Mouse (Mus musculus) stomach, embryonic 15.5 days (tissue): ENCODE data around the gene Nrxn3. TPM values are rescaled to one million over a fixed set of nuclear protein-coding genes. Genes with fewer than 3 reads are reported as not detected.

Source experiments
- ATAC-seq: fragments of 200-750 bp; cut with Nextera tagmentation; 2 replicates; pipeline ENCODE4 v1.8.0; 2017; ENCODE audit warnings: low read depth, moderate number of reproducible peaks, moderate TSS enrichment; ENCODE audit not compliant: insufficient read depth, low FRiP score
- H3K27ac ChIP-seq: fragments of 300-500 bp; sonication (generic); 2 replicates; pipeline ENCODE4 v1.5.1; 2015; ENCODE audit warnings: mild to moderate bottlenecking, inconsistent platforms
- H3K27me3 ChIP-seq: fragments of 300-500 bp; sonication (generic); replicated peaks from 2 replicates; pipeline ENCODE4 v1.6.1; 2015; ENCODE audit warnings: inconsistent platforms
- H3K36me3 ChIP-seq: fragments of 300-500 bp; sonication (generic); 2 replicates; pipeline ENCODE4 v1.6.1; 2015; ENCODE audit warnings: inconsistent platforms
- H3K4me1 ChIP-seq: fragments of 300-500 bp; sonication (generic); 2 replicates; pipeline ENCODE4 v1.6.1; 2015; ENCODE audit warnings: inconsistent platforms
- H3K4me2 ChIP-seq: fragments of 300-500 bp; sonication (generic); 2 replicates; pipeline ENCODE4 v1.6.1; 2015; ENCODE audit warnings: mild to moderate bottlenecking, inconsistent platforms
- H3K4me3 ChIP-seq: fragments of 300-500 bp; sonication (generic); replicated peaks from 2 replicates; pipeline ENCODE4 v1.5.1; 2015; ENCODE audit warnings: inconsistent platforms
- H3K9ac ChIP-seq: fragments of 300-500 bp; sonication (generic); 2 replicates; pipeline ENCODE4 v1.6.1; 2015; ENCODE audit warnings: inconsistent platforms
- H3K9me3 ChIP-seq: fragments of 300-500 bp; sonication (generic); 2 replicates; pipeline ENCODE4 v1.6.1; 2016; ENCODE audit warnings: inconsistent platforms
- WGBS: fragments of 180-500 bp; shearing (Covaris S2); methylation state at CpG from one replicate; pipeline ENCODE4 v1.1.7; 2015; 5-methylcytosine and 5-hydroxymethylcytosine counted together
- polyA plus RNA-seq: library from polyadenylated mRNA; unstranded; fragments of >200 nt; fragmentation: Nextera tagmentation; extraction: Ambion mirVana; gene quantifications from 2 replicates; pipeline ENCODE4 v1.2.1, GENCODE M21; 2015

Nrxn3 gene
- polyA plus RNA-seq, 1 experiment from 2014 or later = 2.4 TPM

DNA sequence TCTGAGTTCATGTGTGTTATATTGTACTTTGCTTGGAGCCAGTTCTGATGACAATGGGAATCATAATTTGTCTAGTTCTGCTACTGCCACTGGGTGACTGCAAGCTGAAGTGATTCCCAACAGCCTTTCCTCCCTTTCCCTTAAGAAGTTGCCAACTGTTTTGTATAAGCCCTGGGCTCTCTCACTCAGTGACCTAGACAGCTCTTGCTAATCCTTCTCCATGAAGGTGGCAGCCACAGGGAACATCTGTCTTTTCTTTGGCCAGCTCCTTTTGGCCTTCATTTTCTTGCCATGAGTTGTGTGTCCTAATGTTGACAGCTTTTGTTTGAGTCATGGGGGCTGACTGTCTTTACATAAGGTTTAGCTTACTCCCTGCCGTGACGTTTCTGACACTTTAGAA is 1460.3 kb downstream of the Nrxn3 start:
- Histone ChIP-seq H3K9me3 (no peaks in the 10 kb centered on the region), H3K4me2 (no peak overlapping the region)
- no peak for ATAC-seq

DNA sequence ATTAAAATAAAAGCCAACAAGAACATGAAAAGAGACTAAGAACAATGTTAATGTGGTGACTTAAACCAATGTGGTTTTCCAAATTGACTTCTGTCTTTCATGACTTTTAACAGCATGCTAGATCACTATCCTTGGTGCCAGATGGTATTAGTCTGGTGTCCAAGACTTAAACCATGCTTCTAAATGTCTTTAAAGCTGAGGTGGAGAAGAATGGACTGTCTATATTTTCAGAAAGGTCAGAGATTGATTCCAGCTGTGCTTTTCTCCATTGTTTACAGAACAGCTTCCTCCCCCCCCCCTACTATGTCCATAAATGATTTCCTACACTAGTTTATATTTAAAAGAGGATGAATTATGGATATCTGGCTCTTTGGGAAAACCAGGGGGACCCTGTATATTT is 1473.5 kb downstream of the Nrxn3 start:
- no peak for ATAC-seq
- no peak overlapping the region for H3K4me2 ChIP-seq
- no peak overlapping the region for H3K27ac ChIP-seq
- no peaks in the 10 kb centered on the region for H3K27me3 ChIP-seq
- H3K4me3 ChIP-seq = no peak overlapping the region
- no peaks in the 10 kb centered on the region for H3K36me3 ChIP-seq
- H3K9ac ChIP-seq = no peak overlapping the region
- H3K9me3 ChIP-seq = no peaks in the 10 kb centered on the region
- H3K4me1 ChIP-seq = no peaks in the 10 kb centered on the region

More for the DNA sequence above, 1460.3 kb downstream of the Nrxn3 start:
- no peak overlapping the region for H3K9ac ChIP-seq
- H3K27ac ChIP-seq = no peak overlapping the region
- no peaks in the 10 kb centered on the region for H3K4me1 ChIP-seq
- H3K4me3 ChIP-seq = no peak overlapping the region
- 66% methylated on average over 2 of the region's 2 CpGs for WGBS
- H3K36me3 ChIP-seq = no peaks in the 10 kb centered on the region
- no peaks in the 10 kb centered on the region for H3K27me3 ChIP-seq

DNA sequence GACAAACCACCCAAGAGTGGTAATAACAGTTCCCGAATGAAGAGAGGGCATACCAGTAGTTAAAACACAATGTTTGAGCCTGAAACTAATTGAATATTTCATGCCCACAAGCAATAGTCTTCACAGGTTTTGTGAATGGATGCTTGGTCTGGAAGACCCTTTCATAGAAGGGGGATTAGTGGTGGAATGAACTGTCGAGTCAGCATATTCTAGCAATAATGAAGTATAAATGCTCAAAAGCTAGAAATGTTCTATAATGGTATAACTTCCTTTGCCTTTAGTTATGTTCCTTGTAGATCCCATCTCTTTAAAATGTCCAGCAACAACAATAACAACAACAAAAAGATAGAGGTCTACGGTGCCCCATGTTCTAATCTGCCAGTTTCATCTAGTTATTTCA is 1475.3 kb downstream of the Nrxn3 start:
- Histone ChIP-seq H3K9ac (no peak overlapping the region), H3K4me3 (no peak overlapping the region), H3K36me3 (no peaks in the 10 kb centered on the region), H3K4me1 (no peaks in the 10 kb centered on the region), H3K27ac (no peak overlapping the region), H3K4me2 (no peak overlapping the region), H3K27me3 (no peaks in the 10 kb centered on the region), H3K9me3 (no peaks in the 10 kb centered on the region)
- 88% methylated on average over 3 of the region's 3 CpGs for WGBS
- no peak for ATAC-seq

DNA sequence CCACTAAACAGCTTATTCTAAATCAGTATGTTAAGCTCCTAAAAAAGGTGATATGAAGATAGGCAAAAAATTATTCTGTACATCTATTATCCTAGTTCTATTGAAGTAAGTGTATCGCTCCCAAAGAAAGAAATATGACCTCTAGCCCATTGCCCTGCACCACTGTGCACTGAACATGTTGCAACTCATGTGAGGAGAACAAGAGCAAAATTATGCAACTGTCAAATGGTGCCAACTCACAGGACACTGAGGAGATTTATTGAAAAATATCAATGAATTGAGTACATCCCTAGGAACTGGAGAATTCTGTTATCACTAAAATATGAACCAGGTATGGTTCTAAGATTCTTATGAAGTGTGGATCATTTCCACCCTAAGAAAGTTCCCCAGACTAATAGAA is 1479.8 kb downstream of the Nrxn3 start:
- Histone ChIP-seq H3K27ac (no peak overlapping the region), H3K9me3 (no peaks in the 10 kb centered on the region), H3K36me3 (no peaks in the 10 kb centered on the region), H3K27me3 (no peaks in the 10 kb centered on the region), H3K4me1 (no peaks in the 10 kb centered on the region), H3K4me3 (no peak overlapping the region), H3K4me2 (no peak overlapping the region), H3K9ac (no peak overlapping the region)
- WGBS = 94% methylated on average over 1 of the region's 1 CpGs
- ATAC-seq = no peak

DNA sequence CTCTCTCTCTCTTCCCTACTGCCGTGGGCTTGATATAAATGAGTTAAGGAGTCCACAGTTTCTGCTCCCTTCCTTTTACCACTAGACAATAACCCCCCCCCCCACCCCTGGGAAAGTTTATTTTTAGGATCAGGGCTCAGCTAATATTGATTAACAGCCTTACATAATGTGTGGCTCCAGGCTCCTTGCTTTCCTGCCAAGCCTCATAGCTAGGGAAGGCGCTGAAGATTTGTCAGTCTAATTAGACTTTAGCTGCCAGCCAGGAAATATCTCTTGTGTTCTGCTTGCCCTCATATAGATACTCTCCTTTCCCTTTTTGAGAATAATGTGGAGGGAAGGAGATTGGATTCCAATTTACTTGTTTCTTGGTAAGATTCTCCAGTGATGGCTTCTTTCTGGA is 1488.7 kb downstream of the Nrxn3 start:
- Histone ChIP-seq H3K4me3 (no peak overlapping the region), H3K36me3 (no peaks in the 10 kb centered on the region), H3K27ac (no peak overlapping the region), H3K9me3 (no peaks in the 10 kb centered on the region), H3K4me1 (no peaks in the 10 kb centered on the region), H3K27me3 (no peaks in the 10 kb centered on the region), H3K4me2 (no peak overlapping the region), H3K9ac (no peak overlapping the region)
- no peak for ATAC-seq
- WGBS = 58% methylated on average over 1 of the region's 2 CpGs

DNA sequence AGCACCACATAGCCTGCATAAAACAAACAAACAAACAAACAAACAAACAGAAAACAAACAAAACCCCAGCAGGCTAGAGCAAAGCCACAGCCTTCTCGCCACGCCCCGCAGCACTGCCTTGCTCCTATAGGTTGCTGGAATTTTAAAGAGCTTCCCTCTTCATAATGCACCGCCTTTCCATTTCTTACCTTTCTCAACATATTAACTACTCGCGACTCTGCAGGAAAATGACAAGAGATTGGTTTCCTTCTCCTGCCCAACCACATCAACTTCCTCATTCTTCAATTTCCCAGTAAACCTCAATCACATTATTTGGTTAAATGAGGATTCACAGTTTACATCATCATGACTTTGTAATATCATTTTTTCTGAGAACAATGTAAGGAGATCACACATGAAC is 1494.4 kb downstream of the Nrxn3 start:
- Histone ChIP-seq H3K9ac (no peak overlapping the region), H3K4me3 (no peak overlapping the region), H3K27ac (no peak overlapping the region), H3K4me2 (no peak overlapping the region), H3K9me3 (no peaks in the 10 kb centered on the region), H3K27me3 (no peaks in the 10 kb centered on the region), H3K36me3 (no peaks in the 10 kb centered on the region), H3K4me1 (no peaks in the 10 kb centered on the region)
- ATAC-seq = no peak
- 73% methylated on average over 6 of the region's 6 CpGs for WGBS

DNA sequence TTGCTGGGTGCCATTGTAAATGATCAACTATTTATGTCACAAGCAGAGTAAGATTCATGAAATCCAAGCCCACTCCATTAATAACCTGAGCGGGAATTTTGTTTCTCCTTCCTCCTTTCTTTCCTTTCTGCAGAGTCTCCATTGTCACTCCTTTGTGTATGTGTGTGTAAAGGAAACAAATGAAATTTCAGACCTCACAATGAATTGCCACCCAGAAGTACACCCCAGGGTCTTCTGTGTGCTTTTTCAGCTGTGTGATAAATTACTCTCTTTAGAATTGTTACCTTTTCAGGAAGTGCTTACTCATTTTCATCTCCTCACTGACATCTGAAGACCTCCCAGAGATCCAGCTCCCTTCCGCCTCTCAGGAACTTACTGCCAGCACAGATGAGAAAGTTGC is 1506.4 kb downstream of the Nrxn3 start:
- 45% methylated on average over 2 of the region's 2 CpGs for WGBS
- no peaks in the 10 kb centered on the region for H3K4me1 ChIP-seq
- H3K9me3 ChIP-seq = no peaks in the 10 kb centered on the region
- no peak overlapping the region for H3K9ac ChIP-seq
- no peak overlapping the region for H3K4me3 ChIP-seq
- no peak for ATAC-seq
- no peaks in the 10 kb centered on the region for H3K36me3 ChIP-seq
- no peak overlapping the region for H3K27ac ChIP-seq
- H3K27me3 ChIP-seq = no peaks in the 10 kb centered on the region
- H3K4me2 ChIP-seq = no peak overlapping the region

DNA sequence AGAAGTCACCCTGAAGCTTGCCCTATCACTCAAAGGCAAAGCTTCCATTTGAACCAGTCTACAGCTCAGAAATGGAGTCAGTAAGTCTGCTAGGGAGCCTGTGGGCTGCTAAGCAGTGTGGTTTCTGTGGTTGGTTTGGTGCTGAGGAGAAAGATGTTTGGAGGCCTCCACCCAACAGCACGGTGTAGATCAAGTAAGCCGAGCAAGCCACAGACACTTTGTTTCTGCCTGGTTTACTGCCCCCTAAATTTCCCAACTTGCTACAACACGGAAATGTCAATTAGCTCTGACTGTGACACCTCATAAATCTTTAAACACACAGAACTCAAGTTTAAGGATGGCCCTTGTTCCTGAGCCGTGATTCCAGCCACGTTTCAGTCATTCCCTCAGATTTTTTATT is 1513.4 kb downstream of the Nrxn3 start:
- Histone ChIP-seq H3K36me3 (no peaks in the 10 kb centered on the region), H3K4me1 (no peaks in the 10 kb centered on the region), H3K4me3 (no peak overlapping the region), H3K4me2 (no peak overlapping the region), H3K9ac (no peak overlapping the region), H3K9me3 (no peaks in the 10 kb centered on the region), H3K27ac (no peak overlapping the region), H3K27me3 (no peaks in the 10 kb centered on the region)
- 61% methylated on average over 5 of the region's 5 CpGs for WGBS
- no peak for ATAC-seq

DNA sequence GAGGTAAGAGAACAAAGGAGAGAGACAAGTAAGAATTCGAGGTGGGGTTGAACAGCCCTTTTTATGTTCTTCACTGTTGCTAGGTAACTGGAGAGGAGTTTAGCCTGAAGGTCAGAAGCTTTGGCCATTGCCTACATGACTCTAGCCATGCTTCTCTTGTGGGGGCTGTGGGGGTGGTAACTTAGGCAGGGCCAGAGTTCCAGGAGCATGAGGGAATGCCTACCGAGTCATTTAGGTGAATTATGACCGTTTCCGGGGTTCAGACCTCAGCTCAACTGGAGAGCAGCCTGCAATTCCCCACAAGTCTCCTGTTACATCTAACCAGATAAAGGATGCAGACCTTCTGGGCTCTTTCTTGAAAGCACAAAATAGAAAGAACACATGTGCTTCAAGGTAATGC is 1537.6 kb downstream of the Nrxn3 start:
- Histone ChIP-seq H3K4me2 (no peak overlapping the region), H3K9me3 (no peaks in the 10 kb centered on the region), H3K36me3 (no peaks in the 10 kb centered on the region), H3K27ac (no peak overlapping the region), H3K4me3 (no peak overlapping the region), H3K27me3 (no peaks in the 10 kb centered on the region), H3K9ac (no peak overlapping the region), H3K4me1 (no peaks in the 10 kb centered on the region)
- ATAC-seq = no peak
- 32% methylated on average over 4 of the region's 4 CpGs for WGBS

DNA sequence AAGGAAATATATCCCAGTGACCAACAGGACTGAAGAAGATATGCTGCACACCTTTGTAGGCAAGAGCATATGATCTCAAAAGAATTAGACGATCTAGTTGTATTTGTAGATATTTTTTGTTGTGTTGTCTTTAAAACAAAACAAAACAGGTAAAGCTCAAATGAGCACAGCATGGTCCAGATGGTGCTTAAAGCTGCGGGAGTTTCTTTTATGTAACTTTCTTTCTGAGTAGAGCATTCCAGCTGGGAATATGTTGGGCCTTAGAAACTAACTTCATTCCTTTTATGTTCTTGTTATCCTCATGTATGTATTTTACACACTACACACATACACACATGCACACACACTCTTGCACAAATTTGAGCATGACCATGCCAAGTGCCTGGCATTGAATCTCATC is 1545.4 kb downstream of the Nrxn3 start:
- no peak for ATAC-seq
- Histone ChIP-seq H3K27me3 (no peaks in the 10 kb centered on the region), H3K4me1 (no peaks in the 10 kb centered on the region), H3K27ac (no peak overlapping the region), H3K9ac (no peak overlapping the region), H3K4me3 (no peak overlapping the region), H3K9me3 (no peaks in the 10 kb centered on the region), H3K4me2 (no peak overlapping the region), H3K36me3 (no peaks in the 10 kb centered on the region)
- 86% methylated on average over 2 of the region's 2 CpGs for WGBS

DNA sequence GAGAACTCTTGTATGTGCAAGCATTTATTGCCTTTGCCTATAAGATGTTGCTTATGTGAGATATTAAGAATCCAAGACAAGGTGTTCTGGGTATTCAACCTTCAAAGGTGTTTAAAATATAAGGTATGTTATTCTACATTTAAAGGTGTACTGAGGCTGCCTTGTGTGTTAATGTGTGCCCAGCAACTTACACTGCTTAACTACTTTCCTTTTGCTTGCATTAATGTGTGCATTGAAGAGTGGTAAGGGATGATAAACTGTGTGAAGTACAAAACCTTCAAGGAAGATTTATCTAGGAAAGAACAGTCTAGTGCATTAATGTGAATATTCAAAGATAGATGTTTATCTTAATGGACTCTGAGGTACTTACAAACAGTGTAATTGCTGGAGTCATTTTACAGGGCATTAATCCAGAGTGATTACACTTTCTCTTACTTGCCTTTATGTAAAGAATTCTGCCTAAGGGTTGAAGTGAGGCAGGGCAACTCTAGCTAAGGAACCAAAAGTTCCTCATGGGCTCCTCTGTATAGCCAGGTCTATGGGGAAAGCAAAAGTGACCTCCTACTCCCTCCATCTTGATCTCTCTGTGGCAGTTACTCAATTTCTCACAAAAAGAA is 1548.2 kb downstream of the Nrxn3 start:
- H3K9ac ChIP-seq = no peak overlapping the region
- no peak overlapping the region for H3K27ac ChIP-seq
- no peak for ATAC-seq

DNA sequence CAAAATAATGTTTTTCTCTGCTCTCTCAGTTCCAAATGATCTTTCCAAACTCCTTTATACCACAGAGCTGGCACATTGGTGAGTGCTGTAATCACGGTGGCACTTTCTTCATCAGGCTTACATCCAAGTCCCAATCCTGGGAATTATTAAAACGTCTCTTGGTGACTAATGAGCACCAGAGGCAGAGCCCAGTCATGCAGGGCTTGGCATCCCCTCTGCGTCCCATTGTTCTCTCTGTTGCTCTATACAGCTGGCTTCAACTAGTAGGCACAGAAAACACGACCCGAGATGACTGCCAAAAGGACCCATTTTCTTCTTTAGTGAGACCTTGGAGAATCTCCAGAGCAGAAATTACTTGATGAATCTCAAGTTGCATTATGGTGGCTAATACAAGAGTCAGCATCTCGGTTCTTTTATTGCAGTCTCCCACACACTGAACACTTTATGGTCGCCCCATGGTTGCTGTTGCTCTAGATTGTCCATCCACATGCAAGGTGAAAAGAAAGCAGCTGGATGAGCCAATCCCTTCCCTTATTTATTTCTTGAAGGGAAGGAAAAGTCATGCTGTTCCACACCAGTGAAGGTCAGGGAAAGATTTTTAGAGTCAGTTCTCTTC is 1552.1 kb downstream of the Nrxn3 start:
- 86% methylated on average over 7 of the region's 7 CpGs for WGBS
- Histone ChIP-seq H3K27ac (no peak overlapping the region), H3K9ac (no peak overlapping the region), H3K9me3 (no peaks in the 10 kb centered on the region), H3K27me3 (no peaks in the 10 kb centered on the region), H3K4me1 (no peaks in the 10 kb centered on the region), H3K4me3 (no peak overlapping the region), H3K36me3 (no peaks in the 10 kb centered on the region), H3K4me2 (no peak overlapping the region)
- no peak for ATAC-seq

More for the DNA sequence above, 1548.2 kb downstream of the Nrxn3 start:
- Histone ChIP-seq H3K4me3 (no peak overlapping the region), H3K36me3 (no peaks in the 10 kb centered on the region), H3K9me3 (no peaks in the 10 kb centered on the region), H3K27me3 (no peaks in the 10 kb centered on the region), H3K4me1 (no peaks in the 10 kb centered on the region), H3K4me2 (no peak overlapping the region)

DNA sequence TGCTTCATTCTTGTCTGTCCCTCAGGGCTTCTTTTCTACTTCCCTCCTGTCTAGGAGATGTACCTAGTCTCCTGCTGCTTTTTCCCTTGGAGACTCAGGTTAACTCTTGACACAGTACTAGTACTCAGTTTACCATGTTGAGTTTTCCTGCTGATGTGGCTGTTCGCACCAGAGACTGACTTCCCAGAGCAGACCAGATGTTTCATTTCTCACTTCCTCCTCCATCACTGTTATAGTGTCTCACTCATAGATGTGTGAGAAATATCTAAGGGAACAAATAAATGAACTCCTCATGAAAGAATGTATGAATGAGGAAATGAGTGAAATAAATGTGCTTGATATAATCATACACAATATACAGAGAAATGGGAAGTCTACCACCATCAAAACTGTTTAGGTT is 1558.6 kb downstream of the Nrxn3 start:
- Histone ChIP-seq H3K27me3 (no peaks in the 10 kb centered on the region), H3K36me3 (no peaks in the 10 kb centered on the region), H3K4me1 (no peaks in the 10 kb centered on the region), H3K4me2 (no peak overlapping the region), H3K9ac (no peak overlapping the region), H3K27ac (no peak overlapping the region), H3K9me3 (no peaks in the 10 kb centered on the region), H3K4me3 (no peak overlapping the region)
- ATAC-seq = no peak
- 72% methylated on average over 1 of the region's 1 CpGs for WGBS
